Mouse (Mus musculus): ENCODE measurements around the gene Acvr1.

Gene Acvr1

GRCm38 (mm10) chr2:58479536-58479935, 87.4 kb downstream of the Acvr1 start:
- DNase-seq (ENCODE audit: low read depth, low spot score), result no peak

- no peak for DNase-seq (ENCODE audit: low read depth, low spot score)
Measured at GRCm38 (mm10) chr2:58478144-58478543, 88.8 kb downstream of the Acvr1 start.

DNA sequence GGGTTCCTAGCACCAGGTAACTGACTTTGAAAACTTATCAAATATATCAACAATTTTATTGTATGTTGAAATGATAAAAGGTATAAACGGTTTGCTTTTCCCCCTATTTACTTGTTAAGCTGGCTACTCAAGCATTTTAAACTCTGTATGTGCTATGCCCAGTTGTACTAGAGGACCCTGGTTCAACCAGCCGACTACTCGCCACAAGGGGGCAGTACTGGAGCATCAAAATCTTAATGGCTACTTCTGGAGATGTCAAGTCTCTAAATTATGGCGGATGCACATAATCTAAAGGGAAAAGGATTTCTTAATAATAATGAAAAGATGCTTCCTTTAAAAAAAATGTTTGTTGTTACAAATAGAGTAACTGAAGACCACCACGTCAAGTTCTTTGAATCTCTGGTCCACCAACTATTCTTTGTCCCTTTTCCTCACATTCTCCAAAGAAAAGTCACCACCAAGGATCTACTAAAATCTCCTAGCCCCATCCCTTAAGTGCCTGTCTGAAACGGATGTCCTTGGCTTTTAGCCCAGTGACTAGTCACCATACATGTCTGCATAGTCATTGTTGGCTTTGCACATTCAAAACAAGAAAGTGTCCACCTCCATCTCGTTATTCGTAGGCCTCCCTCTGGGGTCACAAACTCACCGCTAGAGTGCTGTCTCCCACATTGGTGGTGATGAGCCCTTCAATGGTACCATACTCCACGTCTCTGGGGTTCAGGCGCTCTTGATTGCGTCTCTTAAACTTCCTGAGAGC, 89.8 kb downstream of the Acvr1 start:
- DNase-seq (ENCODE audit: low read depth, low spot score), result peak; percentile 81

- no peak for DNase-seq (ENCODE audit: low read depth, low spot score)
Measured at GRCm38 (mm10) chr2:58475578-58475977, 91.4 kb downstream of the Acvr1 start.

- no peak for DNase-seq (ENCODE audit: low read depth, low spot score)
Measured at GRCm38 (mm10) chr2:58470290-58470689, 96.7 kb downstream of the Acvr1 start.

- DNase-seq (ENCODE audit: low read depth, low spot score), result no peak
Measured at GRCm38 (mm10) chr2:58469816-58470215, 97.1 kb downstream of the Acvr1 start, which contains the start of gene Gm17409. Gene Gm17409, plus strand, starts transcription at chr2:58470116.

DNA sequence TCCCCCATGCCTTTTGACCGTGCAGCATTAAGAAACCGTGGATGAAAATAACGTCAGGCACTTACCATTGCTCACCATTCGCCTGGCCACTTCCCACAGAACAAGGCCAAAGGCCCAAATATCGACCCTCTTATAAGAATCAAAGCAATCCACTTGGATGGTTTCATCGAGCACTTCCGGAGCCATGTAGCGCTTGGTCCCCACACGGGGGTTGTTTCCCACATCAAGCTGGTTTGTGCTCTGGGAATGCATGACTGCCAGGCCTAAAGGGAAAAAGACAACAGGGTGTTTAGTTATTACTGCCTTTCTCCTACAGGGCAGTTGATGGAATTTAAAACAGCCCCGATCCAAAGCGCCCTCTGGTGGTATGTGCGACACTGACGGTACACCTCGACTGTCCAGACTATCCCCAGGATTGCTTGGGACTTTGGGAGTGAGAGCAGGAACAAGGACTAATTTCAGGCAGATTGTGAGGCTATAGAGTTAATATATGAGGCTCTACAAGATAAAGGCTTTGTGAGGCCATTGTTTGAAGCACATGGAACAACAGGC, 108.1 kb downstream of the Acvr1 start:
- DNase-seq (ENCODE audit: low read depth, low spot score), result peak; percentile 69

DNA sequence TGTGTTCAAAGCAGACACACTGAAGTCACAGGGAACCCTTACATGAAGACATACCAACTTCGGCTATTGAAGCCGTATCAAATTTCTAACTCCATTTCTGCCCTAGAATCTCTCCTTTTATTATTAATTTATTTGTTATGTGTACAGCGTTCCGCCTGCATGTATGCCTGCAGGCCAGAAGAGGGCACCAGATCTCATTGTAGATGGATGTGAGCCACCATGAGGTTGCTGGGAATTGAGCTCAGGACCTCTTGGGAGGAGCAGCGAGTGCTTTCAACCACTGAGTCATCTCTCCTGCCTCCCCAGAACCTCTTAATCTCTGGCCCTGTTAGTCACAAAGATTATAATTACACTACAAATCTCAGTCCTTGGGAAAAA, 109.5 kb downstream of the Acvr1 start:
- DNase-seq (ENCODE audit: low read depth, low spot score), result peak; percentile 40

- no peak for DNase-seq (ENCODE audit: low read depth, low spot score)
Measured at GRCm38 (mm10) chr2:58456843-58457487, 110.0 kb downstream of the Acvr1 start.

DNA sequence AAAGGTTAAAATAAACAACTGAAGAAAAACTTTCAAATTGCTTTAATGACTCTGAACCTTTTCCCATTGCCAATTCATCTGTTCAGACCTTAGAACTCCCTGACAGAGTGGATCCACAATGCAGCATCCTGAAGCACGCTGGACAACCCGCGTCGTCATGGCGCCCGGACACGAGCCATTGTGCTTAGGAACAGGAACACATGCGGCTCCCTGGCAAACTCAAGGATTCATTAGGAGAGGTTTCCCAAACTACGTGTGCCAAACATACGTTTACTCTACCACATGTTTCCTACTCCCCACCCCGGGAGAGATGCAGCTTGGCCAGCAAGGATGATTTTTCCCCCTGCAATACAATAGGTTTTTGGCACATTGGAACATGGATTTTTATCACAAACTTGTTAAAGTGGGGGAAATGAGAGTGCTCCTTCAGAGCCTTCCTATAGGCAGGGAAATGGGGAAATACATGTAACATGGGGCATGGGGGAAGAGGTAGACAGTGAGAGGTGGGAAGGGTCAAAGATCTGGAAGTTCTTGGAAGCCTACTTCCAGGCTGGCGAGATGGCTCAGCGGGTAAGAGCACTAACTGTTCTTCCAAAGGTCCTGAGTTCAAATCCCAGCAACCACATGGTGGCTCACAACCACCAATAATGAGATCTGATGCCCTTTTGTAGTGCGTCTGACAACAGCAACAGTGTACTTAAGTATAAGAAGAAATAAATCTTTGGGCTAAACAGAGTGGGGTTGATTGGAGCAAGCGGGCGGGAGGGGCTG, 112.7 kb downstream of the Acvr1 start:
- peak; percentile 30 for DNase-seq (ENCODE audit: low read depth, low spot score)

DNA sequence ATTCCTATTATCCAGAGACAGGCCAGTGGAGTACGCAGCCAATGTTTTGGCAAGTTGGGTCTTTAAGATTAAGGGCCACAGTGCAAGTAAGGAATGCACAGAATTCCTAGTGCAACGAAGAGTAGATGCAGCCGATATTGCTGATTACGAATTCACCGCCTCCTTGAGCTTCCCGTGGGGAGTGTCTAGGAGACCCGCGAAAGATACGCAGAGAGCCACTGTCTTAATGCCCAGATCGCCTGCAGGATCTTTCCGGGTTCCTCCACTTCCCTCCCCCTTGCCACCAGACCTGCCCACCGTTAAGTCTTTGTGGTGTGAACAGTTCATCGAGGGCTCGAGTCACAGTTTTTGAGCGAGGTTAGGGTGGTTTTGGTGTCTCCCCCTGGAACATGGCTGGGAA, 120.0 kb downstream of the Acvr1 start:
- no peak for DNase-seq (ENCODE audit: low read depth, low spot score)

DNA sequence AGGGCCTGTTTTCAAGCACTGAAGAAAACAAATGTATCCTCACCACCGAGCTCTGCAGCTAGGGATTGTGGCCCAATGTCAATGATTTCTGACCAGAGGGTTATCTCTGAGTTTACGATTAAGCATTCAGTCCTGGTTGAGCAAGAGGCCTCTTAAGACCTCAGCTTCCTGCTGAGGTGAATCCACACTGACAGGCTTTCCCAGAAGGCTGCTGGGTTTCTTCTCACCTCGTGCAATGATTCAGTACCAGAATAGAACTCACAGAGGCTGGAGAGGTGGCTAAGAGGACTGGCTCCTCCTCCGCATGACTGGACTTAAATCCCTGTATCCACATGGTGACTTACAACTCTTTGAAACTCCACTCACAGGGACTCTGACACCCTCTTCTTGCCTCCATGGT, 123.8 kb downstream of the Acvr1 start:
- DNase-seq (ENCODE audit: low read depth, low spot score), result no peak

- no peak for DNase-seq (ENCODE audit: low read depth, low spot score)
Measured at GRCm38 (mm10) chr2:58436911-58437310, 130.0 kb downstream of the Acvr1 start.

DNA sequence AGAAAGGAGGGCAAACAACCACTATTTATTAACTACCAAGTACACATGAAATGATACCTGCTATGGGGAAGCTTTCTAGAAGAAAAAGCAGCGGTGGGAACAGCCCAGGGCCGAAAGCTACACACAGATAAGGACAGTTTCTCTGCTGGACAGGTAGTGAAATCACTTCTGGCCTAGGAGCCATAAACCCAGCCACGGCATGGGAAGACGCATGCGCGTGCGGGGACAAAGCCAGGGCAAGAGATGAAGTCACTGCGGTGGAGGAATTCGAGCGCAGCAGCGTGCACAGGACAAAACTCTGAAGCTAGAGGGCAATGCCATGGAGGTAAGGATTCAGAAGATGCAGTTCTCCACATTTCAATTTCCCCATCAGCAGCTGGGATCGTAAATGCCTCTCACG, 131.4 kb downstream of the Acvr1 start:
- DNase-seq (ENCODE audit: low read depth, low spot score), result no peak

DNA sequence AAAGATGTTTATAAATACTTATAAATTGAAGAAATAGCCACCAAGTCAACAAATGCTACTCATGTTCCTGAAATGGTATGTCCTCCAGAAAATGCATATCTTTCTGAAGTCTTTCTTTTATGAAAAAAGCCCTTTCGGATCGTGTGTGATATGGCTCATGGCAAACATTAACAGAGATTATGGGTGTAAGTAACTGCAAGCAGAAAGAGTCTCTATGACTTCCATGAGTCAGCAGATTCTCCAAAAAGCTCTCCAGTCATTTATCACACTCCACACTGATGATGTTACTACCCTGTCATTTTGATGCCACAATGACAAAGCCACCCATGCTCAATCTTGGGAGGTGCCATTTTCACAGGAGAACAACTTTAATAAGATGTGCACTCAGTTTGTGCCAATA, 132.5 kb downstream of the Acvr1 start:
- no peak for DNase-seq (ENCODE audit: low read depth, low spot score)

- no peak for DNase-seq (ENCODE audit: low read depth, low spot score)
Measured at GRCm38 (mm10) chr2:58433317-58433716, 133.6 kb downstream of the Acvr1 start.

DNA sequence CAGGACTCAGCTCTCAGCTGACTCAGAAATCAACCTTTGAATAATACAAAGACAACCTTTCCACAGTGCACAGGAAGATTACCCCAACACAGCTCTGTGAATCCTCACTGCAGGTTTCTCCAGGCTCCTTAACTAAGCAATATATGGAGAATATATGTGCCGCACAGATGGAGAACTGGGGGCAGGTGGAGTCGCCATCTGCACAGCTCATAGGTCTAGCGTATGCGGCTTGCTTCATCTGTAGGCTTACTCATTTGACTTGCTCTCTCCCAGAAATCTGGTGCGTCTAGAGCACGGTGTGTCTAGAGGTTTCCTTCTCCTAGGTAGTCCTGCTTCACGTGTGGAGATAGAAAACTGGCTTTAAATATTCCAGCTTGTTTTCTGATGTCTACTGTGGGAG, 134.7 kb downstream of the Acvr1 start:
- no peak for DNase-seq (ENCODE audit: low read depth, low spot score)

- DNase-seq (ENCODE audit: low read depth, low spot score), result no peak
Measured at GRCm38 (mm10) chr2:58425436-58426004, 141.4 kb downstream of the Acvr1 start.

- DNase-seq (ENCODE audit: low read depth, low spot score), result no peak
Measured at GRCm38 (mm10) chr2:58423319-58423718, 143.6 kb downstream of the Acvr1 start.

GRCm38 (mm10) chr2:58419571-58419970, 147.4 kb downstream of the Acvr1 start:
- DNase-seq (ENCODE audit: low read depth, low spot score), result no peak

GRCm38 (mm10) chr2:58418109-58418508, 148.8 kb downstream of the Acvr1 start:
- DNase-seq (ENCODE audit: low read depth, low spot score), result no peak

GRCm38 (mm10) chr2:58417684-58418083, 149.3 kb downstream of the Acvr1 start:
- DNase-seq (ENCODE audit: low read depth, low spot score), result no peak
